Mouse (Mus musculus) mammary gland, adult 2 months (tissue): ENCODE data around the gene Olfr1095. TPM values are rescaled to one million over a fixed set of nuclear protein-coding genes. Genes with fewer than 3 reads are reported as not detected.

ENCODE experiments used
- polyA plus RNA-seq: library from polyadenylated mRNA; depleted of rRNA; stranded (reverse); fragments of >200 nt; gene quantifications from 2 replicates; pipeline ENCODE4 v1.2.3, GENCODE M21; 2012; ENCODE audit warnings: low replicate concordance; rRNA removed

Olfr1095 gene
- not detected in 2 replicates for polyA plus RNA-seq

DNA sequence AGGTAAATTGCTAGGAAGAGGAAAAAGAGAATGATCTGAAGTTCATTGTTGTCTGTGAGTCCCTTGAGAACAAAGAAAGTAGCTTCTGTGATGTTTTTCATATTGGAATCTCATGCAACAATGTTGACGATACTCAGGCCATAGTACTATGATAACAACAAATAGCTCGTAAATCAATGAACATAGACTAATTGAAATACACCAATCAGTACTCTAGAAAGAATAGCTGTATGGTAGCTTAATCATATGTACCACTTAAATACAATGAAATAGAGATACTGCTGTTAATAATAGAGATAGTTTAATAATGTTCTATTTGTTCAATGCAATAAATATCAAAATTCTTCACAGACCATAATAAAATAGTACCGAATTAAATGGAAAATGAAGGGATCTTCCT is at the start of gene Olfr1095:
Olfr1095 (minus strand) TSS at position 101 of the 400 bp plus-strand sequence.

GRCm38 (mm10) chr2:86892116-86892515 is 40.6 kb upstream of the Olfr1095 start, which contains the start of gene Olfr1097:
Gene Olfr1097, minus strand, starts transcription at chr2:86892216.

DNA sequence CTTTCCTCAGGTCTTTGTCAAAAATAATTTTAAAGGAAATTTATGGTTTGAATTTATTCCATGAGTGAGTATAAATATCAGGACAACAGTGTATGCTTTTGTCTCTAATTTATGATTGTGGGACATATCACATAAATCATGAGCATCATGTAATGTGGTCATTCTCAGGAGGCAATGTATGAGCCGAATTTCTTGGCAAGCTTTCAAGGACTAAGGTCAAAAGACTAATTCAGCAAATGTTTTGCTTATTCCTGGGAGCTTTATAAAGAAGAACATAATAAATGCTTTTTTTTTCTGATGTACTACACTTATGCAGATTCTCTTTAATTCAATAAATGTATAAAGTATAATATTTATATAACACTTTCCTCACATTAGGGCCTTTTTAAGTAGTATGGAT is 23.2 kb upstream of the Olfr1095 start, which contains the start of gene Gm13723:
Gm13723 (minus strand) TSS at position 101 of the 400 bp plus-strand sequence.

DNA sequence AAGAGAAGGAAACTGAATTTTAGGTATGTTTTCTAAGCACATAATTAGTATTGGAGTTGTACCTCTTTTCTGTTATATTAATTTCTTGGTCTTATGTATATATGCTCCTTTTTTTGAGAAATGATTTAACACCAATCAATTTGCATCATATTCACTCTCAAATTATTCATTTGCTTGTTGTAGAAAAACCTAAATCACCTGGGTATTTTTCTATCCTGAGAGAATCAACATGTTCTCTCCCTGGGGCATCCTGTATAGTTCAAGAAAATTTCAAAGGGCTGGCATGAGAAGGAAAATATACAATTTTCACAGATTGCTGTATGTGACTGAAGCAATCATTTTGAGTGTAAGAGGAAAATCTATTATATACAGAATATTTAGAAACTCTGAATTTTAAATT is 27.1 kb downstream of the Olfr1095 start, which contains the start of gene Olfr1094:
Olfr1094 (plus strand) TSS at position 301 of the 400 bp plus-strand sequence.

DNA sequence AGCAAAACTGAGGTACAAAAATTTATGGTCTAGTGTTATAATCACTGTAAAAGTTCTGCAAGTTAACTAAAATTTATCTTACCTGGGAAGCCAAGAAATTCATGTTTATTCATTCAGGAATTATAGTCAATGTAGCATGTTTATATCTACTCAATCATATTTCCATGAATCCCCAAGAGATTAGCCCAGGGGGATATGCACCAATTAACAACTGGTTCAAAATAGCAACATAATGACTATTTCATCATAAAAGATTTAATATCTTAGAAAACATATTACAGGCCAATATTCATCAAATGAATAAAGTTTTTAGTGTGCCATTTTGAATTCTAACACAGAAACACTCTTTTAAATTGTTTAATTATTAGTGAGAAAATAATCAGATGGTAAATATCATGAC is 41.6 kb downstream of the Olfr1095 start, which contains the start of gene Olfr141:
Olfr141 (minus strand) TSS at position 101 of the 400 bp plus-strand sequence.

Other genes starting within 250 kb of the Olfr1095 start
- gene Olfr1084, start 212.0 kb downstream of the Olfr1095 start, polyA plus RNA-seq, result not detected in 2 replicates
- gene Olfr1085, start 189.7 kb downstream of the Olfr1095 start, polyA plus RNA-seq, result not detected in 2 replicates
- gene Olfr1086, start 171.6 kb downstream of the Olfr1095 start, polyA plus RNA-seq, result not detected in 2 replicates
- gene Olfr1087, start 153.3 kb downstream of the Olfr1095 start, polyA plus RNA-seq, result not detected in 2 replicates
- not detected in 2 replicates for gene Olfr1089, start 118.0 kb downstream of the Olfr1095 start, polyA plus RNA-seq
- gene Olfr1090, start 92.7 kb downstream of the Olfr1095 start, polyA plus RNA-seq, result not detected in 2 replicates
- gene Olfr1093, start 69.2 kb downstream of the Olfr1095 start, polyA plus RNA-seq, result not detected in 2 replicates
- not detected in 2 replicates for gene Olfr141, start 41.7 kb downstream of the Olfr1095 start, polyA plus RNA-seq
- gene Olfr1094, start 27.0 kb downstream of the Olfr1095 start, polyA plus RNA-seq, result not detected in 2 replicates
- gene Gm13723, start 23.1 kb upstream of the Olfr1095 start, polyA plus RNA-seq, result not detected in 2 replicates
- not detected in 2 replicates for gene Olfr1097, start 40.5 kb upstream of the Olfr1095 start, polyA plus RNA-seq
- gene Olfr1098, start 72.8 kb upstream of the Olfr1095 start, polyA plus RNA-seq, result not detected in 2 replicates
- not detected in 2 replicates for gene Olfr1099, start 109.0 kb upstream of the Olfr1095 start, polyA plus RNA-seq
- gene Olfr1100, start 128.3 kb upstream of the Olfr1095 start, polyA plus RNA-seq, result not detected in 2 replicates
- gene Olfr1101, start 139.5 kb upstream of the Olfr1095 start, polyA plus RNA-seq, result not detected in 2 replicates
- gene Olfr1102, start 146.7 kb upstream of the Olfr1095 start, polyA plus RNA-seq, result not detected in 2 replicates
- gene Olfr1104, start 175.4 kb upstream of the Olfr1095 start, polyA plus RNA-seq, result not detected in 2 replicates
- gene Olfr1105, start 184.8 kb upstream of the Olfr1095 start, polyA plus RNA-seq, result not detected in 2 replicates
- gene Olfr1106, start 200.6 kb upstream of the Olfr1095 start, polyA plus RNA-seq, result not detected in 2 replicates
- not detected in 2 replicates for gene Olfr1107, start 224.1 kb upstream of the Olfr1095 start, polyA plus RNA-seq
- not detected in 2 replicates for gene Olfr1109, start 244.3 kb upstream of the Olfr1095 start, polyA plus RNA-seq